Mouse (Mus musculus) layer of hippocampus, adult 18-20 months (tissue): ENCODE measurements around the gene Acpp. TPM values are rescaled to one million over a fixed set of nuclear protein-coding genes. Genes with fewer than 3 reads are reported as not detected.
A peak's percentile ranks its signal among the peaks of the same experiment; 100 is the strongest.
"Not testable (repeated sequence)": the region's sequence is repeated elsewhere in the genome, so short reads cannot be mapped to it uniquely, and the experiment has no call there.

Experiments
- DNase-seq, 2 experiments: peaks; one replicate each; pipeline ENCODE4 v3.0.0; 2022; ENCODE audit warnings: low spot score in 2 of 2
- long read RNA-seq: library from polyadenylated mRNA; stranded (forward); transcript quantifications from one replicate; pipeline ENCODE4 v2.0.0, GENCODE M21; 2021
- total RNA-seq, 2 experiments: library from RNA; stranded (reverse); gene quantifications; 2 replicates each; pipeline ENCODE4 v1.2.3; 2021

Acpp gene
- under 1 TPM in 1 of 2 experiments, not detected in 1; 0.27 TPM for total RNA-seq
- long read RNA-seq: 0 reads

DNA sequence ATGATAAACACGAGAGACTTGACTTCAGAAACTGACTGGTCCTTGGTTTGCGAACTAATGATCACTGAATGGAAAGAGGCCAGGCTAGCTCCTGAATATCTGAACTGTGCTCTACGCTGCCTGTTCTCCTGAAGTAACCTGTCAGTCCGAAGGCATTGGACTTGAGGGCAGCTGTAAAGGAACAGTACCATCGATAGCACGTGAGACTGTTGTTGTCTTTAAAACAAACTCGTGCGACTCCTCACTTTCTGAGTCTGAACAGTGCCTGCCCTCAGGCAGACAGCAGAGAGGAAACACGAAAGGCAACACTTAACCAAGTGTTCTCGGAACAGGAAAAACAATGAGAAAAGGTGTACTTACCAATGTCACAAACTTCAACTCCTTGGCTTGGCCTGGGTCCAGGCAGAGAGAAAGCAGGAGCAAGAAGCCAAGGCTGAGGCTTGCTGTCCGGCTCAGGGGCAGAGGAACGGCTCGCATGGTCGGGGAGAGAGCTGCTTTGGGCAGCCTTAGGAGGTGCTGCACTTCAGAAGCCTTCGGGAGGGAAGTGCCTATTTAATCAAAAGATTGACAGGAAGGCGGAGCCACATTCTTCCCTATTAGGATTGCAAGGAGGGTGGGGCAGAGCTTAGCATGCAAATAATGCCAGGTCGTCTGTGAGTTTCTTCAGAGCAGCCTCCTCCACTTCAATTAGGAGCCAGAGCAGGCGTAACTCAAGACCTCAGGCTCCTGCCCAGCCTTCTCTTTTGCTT is at the start of gene Acpp:
TSS of gene Acpp (minus strand) at position 566 of the 749 bp plus-strand sequence.
- no peak for DNase-seq

DNA sequence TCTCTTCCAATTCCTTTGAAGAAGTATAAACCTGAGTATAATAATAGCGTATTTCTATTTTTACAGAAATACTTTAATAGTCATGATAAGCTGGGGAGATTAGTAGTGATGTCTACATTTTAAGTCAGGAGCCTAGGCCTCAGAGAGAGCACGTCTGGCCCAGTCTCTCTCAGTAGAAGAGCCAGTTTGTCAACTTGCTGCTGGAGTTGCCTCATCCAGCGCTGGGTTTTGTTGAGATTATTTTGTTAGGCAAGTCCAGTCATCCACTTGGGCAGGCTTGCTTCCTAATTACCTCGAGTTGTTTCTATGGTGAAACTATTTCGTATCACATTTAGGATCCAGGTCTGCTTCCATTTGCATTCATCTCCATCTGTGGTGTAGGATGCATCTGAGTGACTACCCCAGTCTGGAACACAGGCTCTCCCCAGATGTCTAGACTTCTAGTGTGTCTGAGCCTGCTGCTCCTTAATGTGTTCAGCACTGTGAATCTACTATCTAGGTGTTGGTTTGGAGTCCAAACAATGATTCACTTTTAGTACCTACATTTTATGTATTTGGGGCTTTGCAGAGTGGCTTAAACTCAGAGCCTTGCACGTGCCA is 45.1 kb upstream of the Acpp start:
- peak in 1 of 2 experiments; percentile 19 for DNase-seq

DNA sequence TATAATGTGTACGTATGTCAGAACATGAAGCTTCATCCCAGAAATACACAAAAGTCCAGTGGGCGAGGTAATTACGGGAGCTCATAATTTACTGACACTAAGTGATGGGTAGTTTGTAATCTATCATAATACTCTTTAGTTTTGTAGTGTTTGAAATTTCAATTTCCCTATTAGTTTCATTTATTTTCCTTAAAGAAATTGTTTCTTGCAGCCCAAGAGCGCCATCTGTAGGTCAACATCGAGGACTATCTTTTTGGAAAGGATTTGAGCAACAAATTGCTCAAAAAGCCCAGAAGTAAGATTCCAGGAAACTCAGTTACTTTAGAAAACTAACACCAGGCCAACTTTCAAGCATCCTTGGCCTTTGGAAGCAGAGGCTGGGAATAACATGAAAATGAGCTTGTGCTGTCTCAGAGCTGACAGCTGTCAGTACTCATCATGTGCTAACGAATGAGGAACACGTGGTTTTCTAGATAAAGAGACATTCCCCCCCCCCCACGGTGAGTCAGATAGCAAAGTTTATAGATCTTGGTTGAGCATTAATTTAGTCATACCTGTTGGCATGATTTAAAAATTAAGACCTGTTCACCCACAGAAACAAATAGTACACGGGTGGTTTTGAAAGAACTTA is 42.1 kb upstream of the Acpp start:
- DNase-seq: peak in 1 of 2 experiments; percentile 51

DNA sequence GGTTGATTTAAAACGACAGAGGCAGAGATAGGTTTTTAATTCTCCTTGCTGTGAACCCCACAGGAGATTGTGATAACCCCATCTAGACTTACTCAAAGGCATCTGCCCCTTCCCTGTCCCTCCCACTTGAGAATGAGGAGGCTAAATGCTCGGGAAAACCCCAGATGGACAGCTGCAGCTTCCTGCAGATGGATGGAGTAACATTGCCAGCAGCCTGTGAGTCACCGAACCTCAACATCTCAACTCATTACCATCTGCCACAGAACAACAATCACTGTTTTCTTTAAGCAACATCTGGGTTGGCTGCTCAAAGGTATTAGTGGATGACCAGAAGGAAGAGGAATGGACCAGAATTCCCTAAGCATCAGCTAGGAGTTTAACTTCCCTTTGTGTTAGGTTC is 38.0 kb upstream of the Acpp start:
- no peak for DNase-seq

DNA sequence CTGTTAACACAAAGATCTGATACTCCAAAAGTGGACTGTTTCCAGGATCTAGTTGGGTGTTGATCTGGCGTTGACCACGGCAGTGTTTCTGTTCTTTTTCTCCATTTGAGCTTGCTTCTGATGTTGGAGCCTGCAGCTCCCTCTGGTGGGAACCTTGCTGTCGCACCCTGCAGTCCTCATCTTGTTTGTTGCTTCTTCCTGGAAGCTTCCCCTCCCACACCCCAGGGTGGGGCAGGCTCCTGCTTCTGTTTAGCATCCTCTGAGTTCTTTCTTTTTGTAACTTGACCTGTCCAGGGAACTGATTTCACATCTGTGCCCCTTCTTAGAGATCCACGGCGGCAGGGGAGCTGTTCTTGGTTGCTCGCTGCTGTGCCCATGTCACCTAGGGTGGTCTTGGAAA is 35.7 kb upstream of the Acpp start:
- DNase-seq: peak; percentile 41 to 68

DNA sequence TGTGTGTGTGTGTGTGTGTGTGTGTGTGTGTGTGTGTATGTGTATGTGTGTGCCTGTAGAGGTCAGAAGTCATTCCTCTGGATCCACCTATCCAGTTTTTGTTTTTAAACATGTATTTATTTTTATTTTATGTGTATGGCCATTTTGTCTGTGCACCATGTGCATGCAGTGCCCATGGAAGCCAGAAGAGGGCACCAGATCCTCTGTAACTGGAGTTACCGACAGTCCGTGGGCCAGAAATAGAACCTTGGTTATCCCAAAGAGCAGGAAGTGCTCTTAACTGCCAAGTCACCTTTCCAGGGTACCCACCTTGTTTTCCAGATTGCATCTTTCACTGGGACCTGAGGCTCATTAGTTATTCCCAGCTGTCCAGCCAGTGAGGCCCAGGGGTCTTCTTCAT is 29.4 kb upstream of the Acpp start:
- DNase-seq: no peak

DNA sequence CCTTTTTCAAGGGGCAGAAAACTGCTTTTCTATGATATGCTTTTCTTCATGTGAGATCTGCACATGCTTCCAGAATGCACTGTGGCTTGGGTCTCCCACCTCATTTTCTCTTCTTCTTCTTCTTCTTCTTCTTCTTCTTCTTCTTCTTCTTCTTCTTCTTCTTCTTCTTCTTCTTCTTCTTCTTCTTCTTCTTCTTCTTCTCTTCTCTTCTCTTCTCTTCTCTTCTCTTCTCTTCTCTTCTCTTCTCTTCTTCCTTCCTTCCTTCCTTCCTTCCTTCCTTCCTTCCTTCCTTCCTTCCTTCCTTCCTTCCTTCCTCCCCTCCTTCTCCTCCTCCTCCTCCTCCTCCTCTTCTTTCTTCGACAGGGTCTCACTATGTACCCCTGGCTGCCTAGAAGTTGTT is 24.4 kb upstream of the Acpp start:
- DNase-seq: not testable (repeated sequence)

DNA sequence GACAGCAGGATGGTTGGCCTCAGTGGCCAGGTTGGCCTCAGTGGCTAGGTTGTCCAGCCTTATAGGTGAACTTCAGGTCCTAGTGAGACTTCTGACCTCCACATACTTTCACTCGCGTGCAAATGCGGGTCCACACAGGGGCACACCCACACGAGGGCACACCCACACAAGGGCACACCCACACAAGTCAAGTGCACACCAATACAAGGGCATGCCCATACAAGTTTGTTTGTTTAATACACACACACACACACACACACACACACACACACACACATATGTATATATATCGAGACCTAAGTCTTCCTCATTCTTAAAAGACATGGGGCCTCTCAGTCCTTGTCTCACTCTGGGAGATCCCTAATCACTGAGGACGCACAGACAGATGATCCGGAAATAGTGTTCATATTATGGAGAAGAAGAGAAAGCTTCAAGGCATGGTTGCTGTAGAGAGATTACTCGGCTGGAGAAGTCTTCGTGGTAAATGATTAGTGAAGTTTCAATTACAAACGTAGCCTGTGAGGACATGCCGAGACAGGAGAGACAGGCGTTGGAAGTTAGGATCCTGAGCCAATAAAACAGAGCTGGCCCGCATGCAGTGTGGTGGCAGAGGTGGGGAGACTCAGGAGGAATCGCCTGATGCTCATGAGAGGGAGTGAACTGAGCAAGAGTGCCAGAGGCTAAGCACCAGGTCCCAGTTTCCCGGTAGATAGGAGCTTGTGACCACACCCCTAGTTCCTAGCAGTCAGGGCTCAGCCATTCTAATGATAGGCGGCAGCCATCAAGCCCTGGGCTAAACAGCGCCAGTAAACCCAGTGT is 23.7 kb upstream of the Acpp start:
- DNase-seq: no peak

DNA sequence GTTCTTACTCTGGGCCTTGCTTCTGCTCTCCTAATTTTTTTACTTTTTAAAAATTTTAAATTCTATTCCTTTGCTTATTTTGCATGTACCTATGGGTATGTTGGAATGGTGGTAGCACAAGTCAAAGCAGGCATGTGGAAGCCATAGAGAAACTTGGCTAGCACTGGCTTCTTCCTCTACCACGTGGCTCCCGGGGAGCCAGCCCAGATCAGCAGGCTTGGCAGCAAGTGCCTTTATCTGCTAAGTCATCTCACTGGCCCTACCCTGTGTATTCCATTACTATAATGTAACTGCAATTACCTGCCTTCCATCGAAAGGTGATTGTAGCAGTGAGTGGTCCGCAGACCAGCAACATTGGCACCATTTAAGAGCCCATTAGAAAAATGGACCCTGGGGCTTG is 22.8 kb upstream of the Acpp start:
- DNase-seq: no peak

DNA sequence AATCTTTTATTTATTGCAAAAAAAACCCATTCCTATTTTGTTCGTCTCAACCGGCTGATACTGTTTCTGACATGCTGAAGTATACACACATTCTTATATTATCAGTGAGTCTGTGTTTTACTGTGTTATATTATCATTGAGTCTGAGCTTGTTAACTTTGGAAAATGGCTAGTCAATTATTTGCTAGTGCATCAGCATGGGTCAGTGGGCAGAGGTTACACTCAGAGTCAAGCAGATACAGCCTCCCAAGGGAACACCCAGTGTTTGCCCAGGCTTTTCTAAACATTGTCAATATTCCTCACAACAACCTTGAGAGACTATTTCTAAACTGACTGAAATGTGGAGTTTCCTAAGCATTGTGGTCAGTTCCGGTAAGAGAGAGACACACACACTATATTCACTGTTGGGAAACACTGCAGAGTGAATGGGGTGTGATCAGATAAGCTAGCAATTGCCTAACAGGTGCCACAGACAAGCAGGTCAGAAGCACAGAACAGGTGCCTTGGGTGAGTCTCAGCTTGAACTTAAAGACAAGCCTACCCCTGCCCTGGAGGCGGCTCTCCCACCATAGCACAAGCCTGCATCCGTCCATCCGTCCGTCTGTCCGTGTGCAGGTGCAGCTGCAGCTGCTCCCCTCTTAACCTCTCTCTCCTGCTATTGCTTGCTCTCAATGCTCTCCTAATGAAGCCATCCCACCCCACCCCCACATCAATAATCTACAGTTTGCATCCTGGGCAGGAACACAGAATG is 18.1 kb upstream of the Acpp start:
- no peak for DNase-seq

DNA sequence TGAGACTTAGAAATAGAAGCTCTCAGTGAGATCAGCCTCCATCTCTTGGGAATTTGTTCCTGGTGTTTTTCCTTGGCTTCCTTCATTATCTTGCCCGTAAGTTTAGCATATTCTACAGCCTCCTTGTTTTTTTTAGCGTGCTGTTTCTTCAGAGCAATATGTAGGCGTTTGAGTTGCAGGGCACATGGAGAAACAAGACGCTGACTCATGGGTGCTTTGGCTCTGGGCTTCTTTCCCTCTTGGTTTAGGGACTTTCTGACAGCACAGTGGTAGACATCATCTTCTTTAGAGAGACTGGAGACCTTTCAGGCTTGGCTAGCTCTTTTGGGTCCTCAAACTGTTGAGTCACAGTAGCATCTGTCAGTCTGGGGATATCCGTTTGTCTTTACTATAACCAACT is 6.6 kb upstream of the Acpp start:
- DNase-seq: peak; percentile 4 to 12

DNA sequence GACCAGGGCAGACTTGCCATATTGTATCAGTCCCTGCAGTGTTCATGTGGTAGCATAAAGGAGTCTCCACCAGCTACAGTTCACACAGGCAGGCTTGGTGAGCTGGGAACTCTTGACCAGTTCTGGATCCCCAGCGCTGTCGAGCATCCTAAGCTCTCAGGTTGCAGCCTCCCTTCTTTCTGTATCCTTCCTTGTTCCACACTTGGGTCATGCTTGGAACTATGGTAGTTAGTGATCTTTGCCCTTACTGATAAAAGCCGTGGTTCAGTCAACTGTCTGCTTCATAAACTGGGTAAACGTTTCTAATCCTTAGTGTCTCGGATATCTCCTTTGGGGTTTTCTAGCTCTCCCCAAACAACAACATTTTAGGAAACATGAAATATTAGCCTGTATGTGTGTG is 1.9 kb upstream of the Acpp start:
- DNase-seq: no peak

DNA sequence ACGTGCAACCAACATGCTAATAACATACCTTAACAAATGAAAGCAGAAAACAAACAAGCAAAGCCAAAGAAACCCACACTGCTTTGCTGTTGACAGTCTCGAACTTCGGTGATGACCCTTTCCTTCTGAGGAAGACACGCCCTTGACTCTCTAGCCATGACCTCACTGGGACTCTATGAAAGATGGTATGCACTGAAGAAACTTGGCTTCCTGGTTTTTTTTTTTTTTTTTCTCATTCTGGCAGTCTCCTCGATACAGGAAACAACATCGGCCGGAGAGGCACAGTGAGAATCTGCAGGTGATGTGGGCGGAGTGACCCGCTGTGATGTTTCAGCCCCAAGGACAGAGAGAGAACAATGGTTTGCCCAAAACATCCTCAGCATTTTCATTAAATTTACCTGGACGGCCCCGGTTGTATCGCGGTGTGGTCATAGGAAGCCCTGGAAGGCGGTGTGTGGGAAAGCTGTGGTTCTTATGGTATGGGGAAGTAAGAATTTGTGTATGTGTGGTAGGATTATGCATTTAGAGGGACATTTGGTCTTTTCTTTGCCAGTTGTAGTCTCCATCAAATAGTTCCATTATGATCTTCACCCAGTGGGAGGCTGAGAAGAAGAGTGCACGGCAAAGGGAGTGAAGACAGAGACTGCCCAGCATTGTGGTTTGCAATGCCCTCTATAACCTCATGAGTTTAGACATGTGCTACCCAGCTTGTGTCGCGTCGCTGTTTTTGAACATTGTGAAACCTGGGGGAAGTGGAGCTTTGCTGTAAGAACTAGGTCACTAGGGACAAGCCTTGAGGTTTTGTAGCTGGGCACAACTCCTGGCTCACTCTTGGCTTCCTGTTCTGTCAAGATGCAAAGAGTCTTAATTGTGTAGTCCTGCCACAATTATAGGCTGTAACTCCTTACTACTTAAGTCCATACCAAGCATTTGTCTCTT is 1.2 kb upstream of the Acpp start:
- no peak for DNase-seq

DNA sequence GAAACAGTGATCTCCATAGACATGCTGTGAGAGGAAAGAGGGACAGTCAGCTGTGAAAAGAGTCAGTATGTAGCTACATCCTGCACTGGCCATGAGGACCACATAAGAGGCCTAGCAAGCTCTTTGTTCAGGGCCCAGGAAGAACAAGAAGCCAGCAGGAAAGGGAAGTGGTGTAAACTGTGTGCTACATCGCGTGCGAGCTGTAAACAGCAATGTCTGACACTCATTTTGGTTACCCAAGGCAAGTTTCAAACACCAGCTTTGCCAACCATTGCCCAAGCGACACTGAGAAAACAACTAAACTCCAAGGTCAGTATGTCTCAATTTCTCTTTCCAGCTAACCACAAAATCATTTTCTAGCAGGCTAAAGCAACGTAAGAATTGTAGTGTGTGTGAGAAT is 6.2 kb downstream of the Acpp start:
- no peak for DNase-seq

DNA sequence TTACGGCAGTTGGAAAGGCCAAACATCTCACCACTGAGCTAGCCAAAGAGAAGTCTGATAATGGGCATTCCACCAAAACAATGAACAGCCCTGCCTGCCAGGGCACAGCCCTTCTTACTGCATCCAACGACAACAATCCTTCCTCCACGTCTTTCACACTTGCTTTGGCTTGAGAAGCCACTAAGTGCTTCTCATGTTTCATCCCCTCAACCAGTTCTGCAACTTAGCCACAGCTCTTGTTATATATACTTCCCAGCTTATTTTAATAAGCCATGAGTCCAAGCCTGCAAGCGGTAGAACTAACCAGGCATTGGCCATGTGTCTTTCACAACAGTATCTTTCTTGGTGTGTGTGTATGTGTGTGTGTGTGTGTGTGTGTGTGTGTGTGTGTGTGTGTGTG is 8.9 kb downstream of the Acpp start:
- DNase-seq: no peak

DNA sequence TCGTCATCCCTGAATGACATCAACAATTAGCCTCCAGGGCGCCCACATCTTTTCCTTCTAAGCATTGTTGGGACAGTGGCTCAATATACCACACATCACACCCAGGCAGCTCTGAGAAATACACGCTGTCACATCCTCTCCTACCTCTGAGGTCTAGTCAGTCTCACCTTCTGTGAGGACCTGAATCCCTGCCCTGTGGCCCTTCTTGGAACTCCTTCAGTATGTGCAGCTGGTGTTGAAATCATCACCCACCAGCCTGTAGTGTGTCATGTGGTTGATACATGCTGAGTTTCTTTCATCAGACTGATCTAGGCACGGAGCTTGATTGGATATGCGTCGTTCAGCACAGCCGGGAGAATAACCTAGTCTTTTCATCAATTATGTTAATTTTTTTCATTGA is 16.0 kb downstream of the Acpp start:
- DNase-seq: peak in 1 of 2 experiments; percentile 5

DNA sequence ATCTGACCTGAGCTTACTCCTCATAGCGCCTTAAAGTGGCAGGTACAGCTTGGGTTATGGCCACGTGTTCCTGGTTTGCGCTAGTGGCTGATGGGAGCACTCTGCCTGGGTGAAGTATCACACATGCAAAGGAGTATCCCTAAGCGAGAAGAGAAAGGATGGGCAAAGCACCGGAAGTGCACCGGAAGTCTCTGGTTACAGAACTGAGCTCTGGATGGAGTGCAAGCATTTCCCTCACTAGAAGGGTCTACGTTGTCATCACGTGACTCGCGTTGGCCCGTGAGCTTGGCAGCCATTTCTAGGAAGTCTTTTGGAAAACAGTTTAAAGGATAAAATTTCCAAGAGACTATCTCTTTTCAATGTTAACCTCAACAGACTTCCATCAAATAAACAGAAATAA is 21.2 kb downstream of the Acpp start:
- DNase-seq: no peak

DNA sequence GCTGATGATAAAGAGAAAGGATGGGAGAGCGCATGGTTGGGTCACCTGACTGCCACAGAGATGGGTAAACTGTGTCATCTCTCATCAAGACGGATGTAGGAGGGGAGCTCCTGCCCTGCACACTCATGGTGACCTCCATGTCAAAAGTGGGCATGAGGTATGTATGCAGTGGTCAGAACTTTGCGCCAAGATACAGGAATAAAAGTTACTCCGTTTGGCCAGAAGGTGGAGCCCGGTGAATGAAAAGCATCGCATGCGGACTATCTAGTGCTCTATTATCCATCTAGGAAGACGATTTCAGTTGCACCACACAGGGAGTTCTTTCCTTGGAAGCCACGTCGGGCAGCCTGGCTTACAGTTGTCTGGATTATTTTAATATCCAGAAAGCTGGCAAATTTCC is 22.0 kb downstream of the Acpp start:
- DNase-seq: peak; percentile 10 to 50

DNA sequence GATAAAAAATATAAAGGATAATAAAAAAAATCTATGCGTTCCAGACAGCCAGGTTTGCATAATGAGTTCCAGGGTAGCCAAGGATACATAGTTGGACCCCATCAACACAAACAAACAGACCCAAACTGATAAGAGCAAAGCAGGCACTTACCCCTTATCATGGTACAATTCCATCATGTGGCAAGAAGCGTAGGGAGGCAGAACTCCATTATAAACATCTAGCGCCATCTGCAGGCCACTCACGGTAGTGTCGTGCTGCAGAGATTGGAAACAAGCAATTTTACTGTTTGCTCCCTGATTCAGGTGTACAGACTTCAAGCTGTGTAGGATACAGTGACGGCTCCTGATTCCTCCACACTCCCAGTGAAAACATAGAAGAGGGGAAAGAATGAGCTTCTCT is 30.8 kb downstream of the Acpp start:
- DNase-seq: peak; percentile 51 to 89
